Mouse (Mus musculus): Measurements from ENCODE around the gene Xkr7. TPM values are rescaled to one million over a fixed set of nuclear protein-coding genes. Genes with fewer than 3 reads are reported as not detected.
A peak's percentile ranks its signal among the peaks of the same experiment; 100 is the strongest.

Xkr7 gene
- polyA plus RNA-seq, 1 experiment from 2014 or later: not detected

DNA sequence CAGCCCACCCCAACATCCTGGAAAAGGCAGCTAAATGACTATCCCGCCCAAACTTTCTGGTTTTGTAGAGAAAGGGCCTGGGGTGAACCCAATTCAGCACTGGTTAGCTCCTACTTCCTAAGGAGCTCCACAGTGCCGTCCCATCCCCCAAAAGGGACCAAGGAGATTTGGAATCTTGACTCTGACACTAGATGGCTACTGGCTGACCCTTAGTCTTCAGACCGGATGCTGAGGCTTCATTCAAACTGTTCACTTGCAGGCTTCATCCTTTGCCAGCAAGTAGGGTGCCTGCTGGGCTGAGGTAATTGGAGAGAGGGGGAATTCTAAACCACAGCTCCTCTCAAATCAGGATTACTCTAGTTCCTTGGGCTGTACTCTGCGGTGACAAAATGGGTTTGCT lies 1.3 kb downstream of the Xkr7 start:
- DNase-seq (peak; percentile 24), ATAC-seq (ENCODE audit: insufficient read depth) (no peak)
- Histone ChIP-seq H3K4me1 (ENCODE audit: insufficient read depth) (0 out of 2 replicates have a peak, but pooled peaks cover 3% of the 10 kb centered on the region), H3K9ac (no peak overlapping the region), H3K9me3 (ENCODE audit: low read depth, low read length) (no peaks in the 10 kb centered on the region), H3K36me3 (ENCODE audit: insufficient read depth) (no peaks in the 10 kb centered on the region), H3K27ac (ENCODE audit: low read depth) (no peak overlapping the region), H3K4me3 (ENCODE audit: low read depth, low read length) (no peak overlapping the region), H3K27me3 (ENCODE audit: insufficient read depth, low read length) (peaks cover 42% of the 10 kb centered on the region), H3K4me2 (no peak overlapping the region)
- WGBS: 10% methylated on average over 4 of the region's 4 CpGs
- TF ChIP-seq CTCF (IDR thresholded peaks at IDR 0.05; ENCODE audit: low read depth): no peak

- H3K4me1 ChIP-seq (ENCODE audit: insufficient read depth): 0 out of 2 replicates have a peak, but pooled peaks cover 3% of the 10 kb centered on the region
Observed at GRCm38 (mm10) chr2:153033545-153034230, 2.0 kb downstream of the Xkr7 start.

GRCm38 (mm10) chr2:153036690-153037089 lies 5.0 kb downstream of the Xkr7 start:
- ATAC-seq (ENCODE audit: insufficient read depth) (no peak), DNase-seq (no peak)
- Histone ChIP-seq H3K4me2 (no peak overlapping the region), H3K9ac (no peak overlapping the region), H3K4me1 (ENCODE audit: insufficient read depth) (0 out of 2 replicates have a peak, but pooled peaks cover 3% of the 10 kb centered on the region), H3K27me3 (ENCODE audit: insufficient read depth, low read length) (peaks cover 22% of the 10 kb centered on the region), H3K4me3 (ENCODE audit: low read depth, low read length) (no peak overlapping the region), H3K27ac (ENCODE audit: low read depth) (no peak overlapping the region), H3K36me3 (ENCODE audit: insufficient read depth) (no peaks in the 10 kb centered on the region), H3K9me3 (ENCODE audit: low read depth, low read length) (no peaks in the 10 kb centered on the region)
- TF ChIP-seq CTCF (IDR thresholded peaks at IDR 0.05; ENCODE audit: low read depth): no peak
- WGBS: 21% methylated on average over 2 of the region's 2 CpGs

More at GRCm38 (mm10) chr2:153033545-153034230, 2.0 kb downstream of the Xkr7 start:
- Histone ChIP-seq H3K4me3 (ENCODE audit: low read depth, low read length) (no peak overlapping the region), H3K9ac (no peak overlapping the region), H3K36me3 (ENCODE audit: insufficient read depth) (no peaks in the 10 kb centered on the region), H3K27me3 (ENCODE audit: insufficient read depth, low read length) (peaks cover 42% of the 10 kb centered on the region), H3K4me2 (no peak overlapping the region), H3K27ac (ENCODE audit: low read depth) (no peak overlapping the region), H3K9me3 (ENCODE audit: low read depth, low read length) (no peaks in the 10 kb centered on the region)
- 64% methylated on average over 5 of the region's 5 CpGs for WGBS
- ATAC-seq (ENCODE audit: insufficient read depth): no peak
- no peak for TF ChIP-seq CTCF (IDR thresholded peaks at IDR 0.05; ENCODE audit: low read depth)
- DNase-seq: no peak

DNA sequence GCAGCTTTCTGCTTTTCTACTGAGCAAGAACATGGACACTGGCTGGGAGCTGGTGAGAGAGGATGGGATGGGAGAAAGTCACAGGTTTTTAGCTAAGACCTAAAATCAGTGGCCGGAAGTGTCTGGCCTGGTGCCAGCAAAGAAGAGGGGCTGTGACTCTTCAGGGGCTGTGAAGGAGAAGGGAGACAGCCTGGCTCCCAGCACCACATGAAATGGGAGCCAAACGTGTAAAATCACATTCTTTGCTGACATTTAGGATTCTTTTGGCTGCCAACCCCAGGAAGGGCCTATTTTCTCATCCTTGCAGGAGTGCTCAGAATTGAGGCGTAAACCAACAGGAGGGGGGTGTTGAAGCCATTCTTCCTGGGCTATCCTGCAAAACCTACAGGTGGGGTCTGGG lies 12.2 kb downstream of the Xkr7 start:
- H3K9ac ChIP-seq: no peak overlapping the region
- no peaks in the 10 kb centered on the region for H3K4me1 ChIP-seq (ENCODE audit: insufficient read depth)
- ATAC-seq (ENCODE audit: insufficient read depth): no peak
- H3K4me2 ChIP-seq: no peak overlapping the region
- 35% methylated on average over 3 of the region's 3 CpGs for WGBS
- DNase-seq: peak; percentile 60
- H3K27ac ChIP-seq (ENCODE audit: low read depth): no peak overlapping the region
- H3K4me3 ChIP-seq (ENCODE audit: low read depth, low read length): no peak overlapping the region
- TF ChIP-seq CTCF (IDR thresholded peaks at IDR 0.05; ENCODE audit: low read depth): no peak
- H3K27me3 ChIP-seq (ENCODE audit: insufficient read depth, low read length): no peaks in the 10 kb centered on the region
- H3K9me3 ChIP-seq (ENCODE audit: low read depth, low read length): no peaks in the 10 kb centered on the region
- no peaks in the 10 kb centered on the region for H3K36me3 ChIP-seq (ENCODE audit: insufficient read depth)

DNA sequence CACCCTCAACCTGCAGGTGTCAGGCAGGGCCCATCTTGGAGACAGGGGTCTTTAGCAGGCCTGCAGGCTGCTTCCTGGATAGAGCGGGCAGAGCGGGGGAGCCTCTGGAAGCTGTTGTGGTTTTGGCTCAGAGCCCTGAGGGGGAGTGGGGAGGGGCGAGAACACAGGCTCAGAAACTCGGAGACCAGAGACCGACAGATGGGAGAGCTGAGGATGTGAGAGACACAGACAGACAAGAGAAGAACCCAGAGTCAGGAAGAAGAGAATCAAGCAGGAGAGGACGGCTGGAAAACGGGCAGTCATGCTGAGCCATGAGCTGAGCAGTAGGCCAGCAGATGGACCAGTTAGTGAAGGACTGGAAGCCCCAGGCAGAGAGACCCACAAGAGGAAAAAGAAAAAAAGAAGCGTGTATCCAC lies 14.2 kb downstream of the Xkr7 start:
- Histone ChIP-seq H3K36me3 (ENCODE audit: insufficient read depth) (no peaks in the 10 kb centered on the region), H3K27ac (ENCODE audit: low read depth) (no peak overlapping the region), H3K9ac (no peak overlapping the region), H3K4me2 (no peak overlapping the region), H3K9me3 (ENCODE audit: low read depth, low read length) (no peaks in the 10 kb centered on the region), H3K4me1 (ENCODE audit: insufficient read depth) (no peaks in the 10 kb centered on the region), H3K27me3 (ENCODE audit: insufficient read depth, low read length) (peaks cover 4% of the 10 kb centered on the region; the same call in 1 of the 2 replicates), H3K4me3 (ENCODE audit: low read depth, low read length) (no peak overlapping the region)
- no peak for TF ChIP-seq CTCF (IDR thresholded peaks at IDR 0.05; ENCODE audit: low read depth)
- DNase-seq (peak; percentile 69), ATAC-seq (ENCODE audit: insufficient read depth) (no peak)
- WGBS: 15% methylated on average over 8 of the region's 8 CpGs

GRCm38 (mm10) chr2:153047828-153048465 lies 16.3 kb downstream of the Xkr7 start:
- no peak overlapping the region for H3K4me3 ChIP-seq (ENCODE audit: low read depth, low read length)
- peaks cover 22% of the 10 kb centered on the region for H3K27me3 ChIP-seq (ENCODE audit: insufficient read depth, low read length)
- no peaks in the 10 kb centered on the region for H3K4me1 ChIP-seq (ENCODE audit: insufficient read depth)
- 27% methylated on average over 17 of the region's 17 CpGs for WGBS
- no peak overlapping the region for H3K9ac ChIP-seq
- H3K4me2 ChIP-seq: no peak overlapping the region
- peak; percentile 79 for TF ChIP-seq CTCF (IDR thresholded peaks at IDR 0.05; ENCODE audit: low read depth)
- no peaks in the 10 kb centered on the region for H3K36me3 ChIP-seq (ENCODE audit: insufficient read depth)
- DNase-seq (peak; percentile 76), ATAC-seq (ENCODE audit: insufficient read depth) (no peak)
- no peaks in the 10 kb centered on the region for H3K9me3 ChIP-seq (ENCODE audit: low read depth, low read length)
- no peak overlapping the region for H3K27ac ChIP-seq (ENCODE audit: low read depth)

DNA sequence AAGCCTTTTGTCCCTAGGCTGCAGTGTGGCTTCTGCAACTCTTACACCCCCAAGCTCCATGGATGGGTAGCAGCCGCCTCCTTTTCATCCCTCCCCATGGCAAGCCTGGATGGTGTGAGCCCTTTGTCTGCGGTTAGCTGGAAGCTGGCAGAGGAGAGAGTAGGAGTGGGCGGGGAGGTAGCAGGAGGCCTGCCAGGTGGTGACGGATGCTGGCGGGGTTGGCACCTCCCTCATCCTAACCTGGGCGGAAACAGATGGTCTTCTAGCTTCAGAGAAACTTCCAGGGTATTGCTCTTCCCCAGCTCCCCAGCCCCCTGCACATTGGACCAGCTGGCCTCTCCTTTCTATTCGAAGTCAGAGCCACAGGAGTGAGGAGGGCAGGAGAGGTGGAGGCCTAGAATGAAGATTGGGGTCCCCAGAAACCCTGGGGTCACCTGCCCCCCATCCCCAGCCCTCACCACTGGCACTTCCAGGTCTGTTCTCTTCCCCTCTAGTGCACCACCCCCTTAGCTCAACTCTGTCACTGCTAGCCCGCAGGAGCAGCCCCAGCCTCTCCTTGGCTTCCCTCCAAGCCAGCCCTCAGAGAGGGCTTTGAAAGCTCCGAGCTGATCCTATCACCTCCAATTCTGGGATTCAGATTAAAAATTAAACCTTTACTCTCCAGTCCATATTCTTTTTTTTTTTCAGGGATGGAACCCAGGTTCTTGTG lies 17.8 kb downstream of the Xkr7 start:
- Histone ChIP-seq H3K9me3 (ENCODE audit: low read depth, low read length) (no peaks in the 10 kb centered on the region), H3K27me3 (ENCODE audit: insufficient read depth, low read length) (peaks cover 31% of the 10 kb centered on the region), H3K4me3 (ENCODE audit: low read depth, low read length) (no peak overlapping the region), H3K27ac (ENCODE audit: low read depth) (no peak overlapping the region), H3K9ac (no peak overlapping the region), H3K4me2 (no peak overlapping the region), H3K36me3 (ENCODE audit: insufficient read depth) (no peaks in the 10 kb centered on the region), H3K4me1 (ENCODE audit: insufficient read depth) (no peaks in the 10 kb centered on the region)
- DNase-seq (peak; percentile 69), ATAC-seq (ENCODE audit: insufficient read depth) (no peak)
- TF ChIP-seq CTCF (IDR thresholded peaks at IDR 0.05; ENCODE audit: low read depth): no peak
- 27% methylated on average over 9 of the region's 9 CpGs for WGBS
